Mouse (Mus musculus): ENCODE data around the gene Olfr1153.

Olfr1153 gene

GRCm38 (mm10) chr2:87894662-87895061 is at the start of gene Olfr1153:
TSS of gene Olfr1153 (plus strand) at chr2:87894962.
- DNase-seq: no peak

GRCm38 (mm10) chr2:87855562-87855961 is 39.2 kb upstream of the Olfr1153 start, which contains the start of gene Olfr1151:
TSS of gene Olfr1151 (plus strand) at chr2:87855862.
- no peak for DNase-seq

GRCm38 (mm10) chr2:87866192-87866591 is 28.6 kb upstream of the Olfr1153 start, which contains the start of gene Olfr1152:
TSS of gene Olfr1152 (plus strand) at chr2:87866492.
- DNase-seq: no peak

GRCm38 (mm10) chr2:87905066-87905465 is 10.3 kb downstream of the Olfr1153 start, which contains the start of gene Olfr1154:
TSS of gene Olfr1154 (minus strand) at chr2:87905166.
- DNase-seq: no peak

- DNase-seq: no peak
These were observed 50.3 kb downstream of the Olfr1153 start, which contains the start of gene Olfr1155 for GRCm38 (mm10) chr2:87945037-87945436. TSS of gene Olfr1155 (minus strand) at chr2:87945137.

All from lung, postnatal 14 days (tissue).